ENCODE assay signal across 8 mouse cellular contexts in genomic region chr10:21188564-21189274, GRCm38 (mm10). TPM values are rescaled to one million over a fixed set of nuclear protein-coding genes. Genes with fewer than 3 reads are reported as not detected.
DNase-seq lines count a peak whose midpoint lies in the region; ATAC-seq and TF ChIP-seq lines count a peak whose summit lies in the region.

No protein-coding gene starts in this region.

- DNase-seq in 3T3-L1 (ENCODE audit: low read depth, low spot score), result peak; percentile 81
- peak; percentile 49 for DNase-seq in T-cell, adult 2 months (ENCODE audit: low spot score)
- peak; percentile 37 for DNase-seq in gastrocnemius, postnatal 14 days
- peak; percentile 6 for DNase-seq in kidney, adult 11 months
- peak; percentile 44 for DNase-seq in left cerebral cortex, postnatal 4 days
- peak; percentile 90 for DNase-seq in midbrain, embryonic 11.5 days (ENCODE audit: low spot score, missing footprints)
- peak in 1 of 2 experiments; percentile 39 for DNase-seq in spleen, adult 2 months (ENCODE audit: low read depth in 1 of 2, low spot score in 2 of 2)

- peak; percentile 56; the same call in 1 of the 2 replicates for TF ChIP-seq CTCF in spleen, adult 2 months (IDR thresholded peaks at IDR 0.05; ENCODE audit: extremely low read depth, insufficient read depth, insufficient read length, insufficient replicate concordance)

- H3K27ac ChIP-seq in midbrain, embryonic 11.5 days (ENCODE audit: low read depth, low read length), result no peak overlapping the region
- no peak overlapping the region for H3K27ac ChIP-seq in spleen, adult 2 months (ENCODE audit: insufficient read depth, low read length)

- TF ChIP-seq POLR2A in spleen, adult 2 months (IDR thresholded peaks at IDR 0.05; ENCODE audit: low read depth, low read length), result no peak

- 30% methylated on average over 11 of the region's 11 CpGs for WGBS in midbrain, embryonic 11.5 days
- 5% methylated on average over 11 of the region's 11 CpGs for WGBS in spleen, adult 2 months

- H3K36me3 ChIP-seq in midbrain, embryonic 11.5 days (ENCODE audit: control insufficient read depth, insufficient read depth, low read length), result no peaks in the 10 kb centered on the region
- no peaks in the 10 kb centered on the region for H3K36me3 ChIP-seq in spleen, adult 2 months (ENCODE audit: control insufficient read depth, insufficient read depth, low read length)

- H3K4me1 ChIP-seq in midbrain, embryonic 11.5 days (ENCODE audit: control insufficient read depth, insufficient read depth, low read length), result peaks cover 5% of the 10 kb centered on the region; the same call in 1 of the 2 replicates
- peaks cover 11% of the 10 kb centered on the region; the same call in 1 of the 2 replicates for H3K4me1 ChIP-seq in spleen, adult 2 months (ENCODE audit: control insufficient read depth, insufficient read depth, insufficient read length)

- 0 out of 2 replicates have a peak overlapping the region, but pooled peaks have one; percentile 15 for H3K4me3 ChIP-seq in midbrain, embryonic 11.5 days (ENCODE audit: low read depth, low read length)
- H3K4me3 ChIP-seq in spleen, adult 2 months (ENCODE audit: extremely low read depth, insufficient read depth, insufficient read length), result peak overlapping the region; percentile 53

- H3K9me3 ChIP-seq in midbrain, embryonic 11.5 days (ENCODE audit: control insufficient read depth, low read length), result no peaks in the 10 kb centered on the region

- intact Hi-C loops in gastrocnemius, postnatal 14 days (cut with DNase I; ENCODE audit: low total_unique reads), result loop anchor here (2.0 kb wide), 1 partner anchor 198 kb away; no protein-coding TSS in a partner anchor
- intact Hi-C loops in left cerebral cortex, postnatal 4 days (cut with DNase I), result loop anchor here (10.0 kb wide), 1 partner anchor 194 kb away; no protein-coding TSS in a partner anchor

- peak; percentile 55 for ATAC-seq in common myeloid progenitor, adult 5-6 weeks (replicated peaks; ENCODE audit: low read depth, poor library complexity, severe bottlenecking)
- ATAC-seq in midbrain, embryonic 11.5 days (ENCODE audit: low FRiP score), result no peak

- peak overlapping the region; percentile 44 for H3K4me2 ChIP-seq in midbrain, embryonic 11.5 days

- H3K9ac ChIP-seq in midbrain, embryonic 11.5 days (ENCODE audit: low read length), result peak overlapping the region; percentile 42; the same call in 1 of the 2 replicates

- no peaks in the 10 kb centered on the region for H3K27me3 ChIP-seq in midbrain, embryonic 11.5 days (ENCODE audit: control insufficient read depth, insufficient read depth, low read length)
- H3K27me3 ChIP-seq in spleen, adult 2 months (ENCODE audit: control insufficient read depth, insufficient read depth, low read length), result no peaks in the 10 kb centered on the region

RNA-seq across cellular contexts. Expression of gene Myb, which starts 27.9 kb away (rescaled TPM):
- 415 and 490 TPM in 2 replicates for total RNA-seq in common myeloid progenitor, adult 5-6 weeks (2017)
- under 1 TPM; 0.16 to 0.33 TPM for total RNA-seq in gastrocnemius, postnatal 14 days (2021)
- 1 to 10 TPM; 2.0 to 2.2 TPM for total RNA-seq in left cerebral cortex, postnatal 4 days (2021)
- polyA plus RNA-seq in midbrain, embryonic 11.5 days (2014; fragmentation: Nextera tagmentation; extraction: Ambion mirVana), result 8.5 and 9.1 TPM in 2 replicates
- 10.4 and 11.5 TPM in 2 replicates for polyA plus RNA-seq in spleen, adult 2 months (2012; rRNA removed)

Comparison
In these comparisons a context has a peak if more than half of its experiments do, and no peak if none do; other contexts are left out.
1. RNA of gene Myb, which starts 27.9 kb away (total RNA-seq): 415 to 490 TPM in common myeloid progenitor, adult 5-6 weeks; 2.0 to 2.2 TPM in left cerebral cortex, postnatal 4 days and 0.16 to 0.33 TPM in gastrocnemius, postnatal 14 days; every median in the first group is over 100 times any median in the second.